Mouse (Mus musculus) testis, adult 2 months (tissue): ENCODE results near the gene Smok2a.
"Not testable (repeated sequence)": the region's sequence is repeated elsewhere in the genome, so short reads cannot be mapped to it uniquely, and the experiment has no call there.

Experiments
- CTCF ChIP-seq: fragments of 200-500 bp; IDR thresholded peaks from 2 replicates; pipeline ENCODE4 v1.5.1; 2012; ENCODE audit warnings: low read depth, mild to moderate bottlenecking, inconsistent platforms, low read length, moderate library complexity; ENCODE audit not compliant: control insufficient read depth, insufficient read depth, insufficient replicate concordance
- POLR2A ChIP-seq: fragments of 200-500 bp; IDR thresholded peaks from 2 replicates; pipeline ENCODE4 v1.6.1; 2012; ENCODE audit warnings: low read depth, mild to moderate bottlenecking, inconsistent platforms, low read length, moderate library complexity; ENCODE audit not compliant: control insufficient read depth

DNA sequence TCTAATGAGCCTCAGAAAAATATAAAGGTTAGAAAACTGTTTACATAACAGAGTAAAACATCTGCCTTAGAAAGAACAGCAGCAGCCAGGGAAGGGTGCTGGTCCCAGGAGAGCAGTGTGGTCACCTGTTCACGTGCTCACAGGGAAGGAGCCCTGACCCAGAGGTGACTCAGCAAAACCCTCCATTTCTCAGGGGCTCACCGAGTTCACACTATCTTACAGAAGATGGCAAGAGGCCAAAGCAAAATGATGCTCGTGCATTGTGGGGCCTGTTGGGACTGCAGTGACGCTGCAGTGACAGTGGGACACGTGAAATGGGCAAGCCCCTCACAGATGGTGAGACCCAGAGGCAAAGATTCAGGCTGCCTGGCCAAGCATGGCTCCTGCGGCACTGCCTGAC lies 33.4 kb upstream of the Smok2a start:
- not testable (repeated sequence) for TF ChIP-seq POLR2A, CTCF
